Mouse (Mus musculus) kidney, postnatal 10 days (tissue): ENCODE measurements around the gene Syne2.

Experiments used
- DNase-seq: peaks from one replicate; pipeline ENCODE4 v3.0.0; 2021; ENCODE audit warnings: mixed read lengths

The Syne2 gene

DNA sequence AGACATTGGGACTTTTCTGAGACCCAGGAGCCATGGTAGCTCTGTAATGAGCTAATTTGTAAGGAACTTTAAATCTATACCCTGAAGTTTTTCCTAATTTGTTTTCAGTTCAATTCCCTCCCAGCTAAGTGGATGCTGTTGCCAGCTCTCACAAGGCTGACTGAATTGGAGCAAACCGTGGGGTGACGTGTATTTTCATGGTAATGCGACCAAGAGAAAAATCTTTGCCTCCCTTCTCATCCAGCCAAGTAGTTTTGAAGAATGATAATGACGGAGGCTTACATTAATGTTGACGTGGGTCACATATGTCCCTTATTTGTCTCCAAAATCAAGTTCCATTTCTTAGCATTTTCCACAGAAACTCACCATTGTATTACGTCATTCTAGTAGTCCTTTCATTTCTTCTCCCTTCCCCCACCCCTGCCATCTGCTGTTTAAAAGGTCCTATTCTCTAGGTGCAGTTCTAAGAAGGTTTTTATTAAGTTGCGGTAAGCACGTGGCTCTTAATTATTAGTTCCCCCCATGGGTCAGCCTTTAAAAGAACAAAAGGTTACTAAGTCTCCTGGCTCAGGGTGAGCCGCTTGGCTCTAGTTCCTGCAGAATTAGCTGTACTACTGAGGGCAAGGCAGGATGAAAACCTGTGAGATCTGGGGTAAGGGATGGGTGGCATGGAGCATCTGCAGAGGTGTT, 55.8 kb downstream of the Syne2 start:
- DNase-seq = no peak

GRCm38 (mm10) chr12:75874287-75874994, 56.5 kb downstream of the Syne2 start:
- DNase-seq = no peak

GRCm38 (mm10) chr12:75879636-75880317, 61.8 kb downstream of the Syne2 start:
- DNase-seq = no peak

DNA sequence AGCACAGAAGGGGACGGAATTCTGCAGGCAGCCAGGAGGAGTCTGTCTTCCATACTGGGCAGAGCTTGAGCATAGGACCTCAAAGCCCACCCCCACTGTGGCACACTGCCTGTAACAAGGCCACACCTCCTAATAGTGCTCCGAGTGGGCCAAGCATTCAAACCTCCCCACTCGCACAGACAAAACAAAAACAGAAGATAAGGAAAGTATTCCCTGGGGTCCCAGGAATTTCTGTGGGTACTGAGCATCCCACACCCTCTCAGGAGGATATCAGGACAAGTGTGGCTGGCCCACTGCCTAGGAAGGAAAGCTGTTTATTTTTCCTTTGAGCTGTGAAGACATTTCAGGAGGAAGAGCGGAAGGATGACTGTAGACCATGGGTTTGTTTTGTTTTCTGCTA, 63.6 kb downstream of the Syne2 start:
- no peak for DNase-seq

GRCm38 (mm10) chr12:75886161-75886560, 68.2 kb downstream of the Syne2 start:
- no peak for DNase-seq

GRCm38 (mm10) chr12:75886946-75887345, 69.0 kb downstream of the Syne2 start:
- no peak for DNase-seq

DNA sequence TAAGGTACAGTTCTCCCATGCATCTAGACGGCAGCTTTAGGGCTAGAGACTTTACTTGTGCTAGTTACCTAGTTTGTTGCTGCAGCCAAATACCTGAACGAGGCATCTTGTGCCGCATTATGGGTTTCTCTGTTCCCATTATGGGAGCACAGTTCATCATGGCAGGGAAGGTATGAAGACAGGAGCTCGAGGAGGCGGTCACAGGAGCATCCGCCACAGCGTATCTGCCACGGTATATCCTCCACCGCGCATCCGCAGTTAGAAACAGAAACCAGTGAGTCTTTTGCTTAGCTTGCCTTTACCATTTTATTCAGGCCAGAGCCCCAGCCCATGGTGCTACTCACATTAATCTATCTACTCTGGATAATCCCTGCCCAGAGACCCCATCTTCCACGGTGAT, 70.8 kb downstream of the Syne2 start:
- no peak for DNase-seq

DNA sequence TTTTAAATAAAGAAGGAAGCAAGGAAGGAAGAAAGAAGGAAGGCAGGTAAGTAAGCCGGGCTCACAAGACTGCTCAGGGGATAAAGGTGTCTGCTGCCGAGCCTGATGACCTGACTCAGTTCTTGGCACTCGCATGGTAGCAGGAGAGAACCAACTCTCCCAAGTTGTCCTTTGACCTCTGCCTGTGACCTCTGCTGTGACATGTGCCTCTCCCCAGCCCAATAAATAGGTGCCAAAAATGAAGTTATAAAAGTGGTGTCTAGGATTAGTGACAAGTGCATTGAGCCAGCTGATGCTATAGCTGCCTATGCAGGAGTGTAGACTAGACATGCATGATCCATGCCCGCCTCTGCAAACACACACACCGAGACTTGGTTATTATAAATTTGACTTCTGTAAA, 73.3 kb downstream of the Syne2 start:
- no peak for DNase-seq

DNA sequence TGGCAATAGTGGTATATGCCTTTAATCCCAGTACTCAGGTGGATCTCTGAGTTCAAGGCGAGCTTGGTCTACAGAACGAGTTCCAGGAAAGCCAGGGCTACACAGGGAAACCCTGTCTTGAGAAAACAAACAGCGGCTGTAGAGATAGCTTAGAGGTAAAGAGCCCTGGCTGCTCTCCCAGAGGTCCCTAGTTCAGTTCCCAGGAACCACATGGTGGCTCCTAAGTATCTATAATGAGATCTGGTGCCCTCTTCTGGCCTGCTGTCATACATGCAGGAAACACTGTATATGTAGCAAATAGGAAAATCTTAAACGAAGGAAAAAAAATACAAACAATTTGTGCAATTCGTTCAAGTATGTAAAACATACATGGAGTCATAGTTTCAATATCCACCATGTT, 75.5 kb downstream of the Syne2 start:
- peak; percentile 53 for DNase-seq

DNA sequence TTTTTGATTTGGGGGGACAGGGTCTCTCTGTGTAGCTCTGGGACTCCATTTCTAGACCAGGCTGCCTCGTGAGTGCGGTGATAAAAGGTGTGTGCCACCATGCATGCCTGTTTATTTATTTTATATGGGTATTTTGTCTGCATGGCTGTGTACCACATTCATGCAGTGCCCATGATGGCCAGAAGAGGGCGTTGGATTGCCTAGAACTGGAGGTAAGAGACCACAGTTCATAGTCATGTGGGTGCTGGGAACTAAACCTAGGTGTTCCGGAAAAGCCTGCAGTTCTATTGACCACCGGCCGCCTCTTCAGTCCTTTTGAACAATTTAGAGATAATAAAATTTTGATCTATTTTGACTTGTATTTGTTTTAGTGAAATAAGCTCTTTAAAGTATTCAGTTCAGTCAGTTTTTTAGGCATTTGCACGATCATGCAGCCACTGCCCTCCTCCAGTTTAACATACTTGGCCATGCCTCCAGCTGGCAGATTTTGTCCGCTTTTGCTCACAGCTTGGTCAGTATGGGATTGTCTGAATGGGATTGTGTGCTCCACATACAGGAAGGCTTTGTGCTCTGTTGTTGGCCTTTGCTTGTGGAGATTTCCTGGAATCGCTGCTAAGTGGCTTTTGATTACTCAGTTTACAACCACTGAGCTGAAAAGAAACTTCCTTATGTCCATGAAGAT, 76.5 kb downstream of the Syne2 start:
- DNase-seq = peak; percentile 41

GRCm38 (mm10) chr12:75894998-75895331, 77.0 kb downstream of the Syne2 start:
- DNase-seq = no peak

DNA sequence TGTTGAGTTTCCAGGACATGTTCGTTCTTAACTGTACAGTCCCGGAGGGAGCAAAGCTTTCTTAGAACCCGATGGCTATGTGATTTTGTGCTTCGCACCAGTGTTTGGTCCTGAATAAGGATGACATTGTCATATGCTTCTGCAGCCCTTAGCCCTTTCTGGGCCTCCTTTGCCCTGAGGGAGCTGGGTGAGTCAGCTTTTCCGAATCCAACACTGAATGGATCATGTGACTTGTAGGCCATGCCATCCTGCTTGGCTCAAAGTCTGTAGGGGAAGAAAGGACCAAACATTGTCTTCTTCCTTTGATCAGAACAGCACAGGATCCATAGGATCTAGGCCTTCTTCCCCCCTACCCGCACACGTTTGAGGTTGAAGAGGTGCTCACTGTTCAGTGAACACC, 79.9 kb downstream of the Syne2 start:
- no peak for DNase-seq

DNA sequence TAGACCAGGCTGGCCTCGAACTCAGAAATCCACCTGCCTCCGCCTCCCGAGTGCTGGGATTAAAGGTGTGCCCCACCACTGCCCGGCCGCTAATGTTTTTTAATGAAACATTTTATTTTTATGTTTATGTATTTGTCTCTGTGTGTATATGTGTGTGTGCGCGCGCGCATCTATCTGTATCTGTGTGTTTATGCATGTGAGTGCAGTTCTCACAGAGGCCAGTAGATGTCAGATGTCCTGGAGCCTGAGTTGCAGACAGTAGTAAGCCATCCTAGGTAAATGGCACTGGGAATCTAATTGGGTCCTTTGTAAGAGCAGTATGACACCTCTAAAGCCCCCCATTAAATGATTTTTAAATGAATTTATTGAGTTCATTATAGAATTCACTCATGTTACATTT, 83.8 kb downstream of the Syne2 start:
- no peak for DNase-seq

DNA sequence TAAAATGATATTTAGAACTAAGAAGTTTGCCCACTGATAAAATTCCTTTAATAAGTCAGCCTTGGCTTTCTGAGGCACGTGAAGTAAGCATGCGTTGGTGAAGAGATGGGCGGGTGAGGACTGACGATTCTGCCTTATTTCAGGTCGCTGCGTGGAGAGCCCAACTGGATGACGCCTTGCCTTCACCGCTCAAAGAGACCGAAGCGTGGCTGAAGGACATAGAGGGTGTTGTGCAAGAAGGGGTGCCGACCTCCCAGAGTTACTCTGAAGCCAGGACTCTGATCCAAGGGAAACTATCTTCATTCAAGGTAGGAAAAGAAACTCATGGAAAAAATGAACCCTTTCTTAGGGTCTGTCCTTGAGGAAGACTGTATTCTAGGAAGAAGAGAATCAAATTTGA, 86.1 kb downstream of the Syne2 start:
- DNase-seq = no peak

- no peak for DNase-seq
Observed at GRCm38 (mm10) chr12:75905304-75905703, 87.4 kb downstream of the Syne2 start.

- no peak for DNase-seq
Observed at GRCm38 (mm10) chr12:75908466-75908865, 90.5 kb downstream of the Syne2 start.

DNA sequence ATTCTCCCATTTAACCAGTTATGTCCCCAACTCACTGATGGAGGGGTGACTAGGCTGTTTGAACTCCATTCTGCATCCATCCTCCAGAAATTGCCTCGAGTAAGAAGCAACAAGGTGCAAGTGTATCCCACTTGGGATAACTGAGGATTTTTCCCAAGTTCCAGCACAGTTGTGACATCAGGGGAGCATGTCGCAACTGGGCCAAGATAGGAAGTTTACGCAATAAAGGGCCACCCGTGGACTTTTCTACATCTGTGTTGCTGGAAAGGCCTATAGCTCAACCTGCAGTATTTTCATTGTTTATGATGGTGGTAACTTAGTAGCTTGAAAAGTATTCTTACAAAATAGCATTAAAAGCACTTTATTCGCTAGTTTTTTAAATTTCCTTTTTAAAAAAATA, 97.8 kb downstream of the Syne2 start:
- no peak for DNase-seq

GRCm38 (mm10) chr12:75918415-75918814, 100.5 kb downstream of the Syne2 start:
- DNase-seq = peak; percentile 43

DNA sequence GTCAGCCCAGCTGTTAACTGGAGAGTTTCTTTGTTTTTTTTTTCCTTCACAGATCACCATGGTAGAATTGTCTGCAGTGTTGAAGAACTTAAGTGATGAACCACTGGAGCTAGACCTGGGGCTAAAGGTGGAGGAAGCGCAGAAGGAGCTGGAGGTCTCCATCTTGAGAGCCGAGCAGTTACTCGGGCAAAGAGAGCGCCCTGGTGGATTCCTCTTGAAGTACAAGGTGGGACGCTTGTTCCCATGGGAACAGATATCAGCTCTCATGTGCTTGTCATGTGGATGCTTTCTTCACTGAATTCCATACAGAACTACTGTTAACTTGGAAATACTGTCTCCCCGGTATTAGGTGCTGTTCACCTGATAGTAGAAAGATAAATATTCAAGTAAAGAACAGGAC, 101.0 kb downstream of the Syne2 start:
- DNase-seq = peak; percentile 55

DNA sequence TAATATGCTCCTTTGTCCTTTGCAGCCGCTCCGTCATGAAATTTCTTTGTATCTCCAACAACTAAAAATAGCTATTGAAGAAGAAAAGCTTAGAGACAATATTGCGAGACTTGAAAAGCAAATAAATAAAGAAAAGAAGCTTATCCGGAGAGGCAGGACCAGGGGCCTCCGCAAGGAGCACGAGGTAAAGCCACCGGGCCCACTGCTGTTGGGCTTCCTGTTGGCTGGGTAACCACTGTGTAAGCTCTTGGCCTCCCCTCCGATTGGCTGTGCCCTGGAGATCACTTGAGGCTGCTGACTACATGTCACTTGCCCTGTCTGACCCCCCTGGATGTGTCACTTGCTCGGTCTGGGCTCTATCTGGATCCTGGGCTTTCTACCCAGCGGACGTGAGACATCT, 105.0 kb downstream of the Syne2 start:
- DNase-seq = peak; percentile 30

GRCm38 (mm10) chr12:75924852-75925251, 106.9 kb downstream of the Syne2 start:
- no peak for DNase-seq

DNA sequence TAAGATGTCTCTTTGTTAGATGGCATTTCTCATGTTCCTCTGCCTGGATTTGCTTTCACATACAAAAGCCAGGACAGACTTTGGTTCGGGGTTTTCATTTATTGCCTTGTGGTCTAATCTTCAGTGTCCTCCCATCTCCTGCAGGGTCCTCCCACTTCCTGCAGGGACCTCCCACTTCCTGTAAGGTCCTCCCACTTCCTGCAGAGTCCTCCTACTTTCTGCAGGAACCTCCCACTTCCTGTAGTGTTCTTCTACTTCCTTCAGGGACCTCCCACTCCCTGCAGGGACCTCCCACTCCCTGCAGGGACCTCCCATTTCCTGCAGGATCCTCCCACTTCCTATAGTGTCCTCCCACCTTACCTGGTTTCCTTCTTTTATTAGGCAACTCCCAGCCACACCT, 109.7 kb downstream of the Syne2 start:
- no peak for DNase-seq

- no peak for DNase-seq
Observed at GRCm38 (mm10) chr12:75933561-75933960, 115.6 kb downstream of the Syne2 start.

DNA sequence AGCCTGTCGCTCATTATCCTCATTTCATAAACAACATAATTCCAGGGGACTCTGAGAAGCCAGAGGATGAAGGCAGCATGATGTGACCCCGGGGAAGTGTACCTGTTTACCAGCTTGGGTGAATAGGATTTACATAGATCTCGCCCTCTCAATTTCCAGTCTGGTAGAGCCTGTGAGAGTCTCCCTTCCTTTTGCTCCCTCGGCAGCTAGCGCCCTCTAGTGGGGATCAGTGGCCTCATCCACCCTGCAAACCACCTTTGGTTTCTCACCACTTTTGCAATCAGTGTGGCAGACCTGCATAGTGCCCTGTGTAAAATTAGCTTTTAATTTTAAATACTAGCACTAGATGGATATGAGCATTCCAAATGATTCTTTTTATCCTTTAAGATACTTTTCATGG, 133.4 kb downstream of the Syne2 start:
- DNase-seq = peak; percentile 57
